Comparison of ENCODE assay signal across 8 mouse cellular contexts in the genomic region with DNA sequence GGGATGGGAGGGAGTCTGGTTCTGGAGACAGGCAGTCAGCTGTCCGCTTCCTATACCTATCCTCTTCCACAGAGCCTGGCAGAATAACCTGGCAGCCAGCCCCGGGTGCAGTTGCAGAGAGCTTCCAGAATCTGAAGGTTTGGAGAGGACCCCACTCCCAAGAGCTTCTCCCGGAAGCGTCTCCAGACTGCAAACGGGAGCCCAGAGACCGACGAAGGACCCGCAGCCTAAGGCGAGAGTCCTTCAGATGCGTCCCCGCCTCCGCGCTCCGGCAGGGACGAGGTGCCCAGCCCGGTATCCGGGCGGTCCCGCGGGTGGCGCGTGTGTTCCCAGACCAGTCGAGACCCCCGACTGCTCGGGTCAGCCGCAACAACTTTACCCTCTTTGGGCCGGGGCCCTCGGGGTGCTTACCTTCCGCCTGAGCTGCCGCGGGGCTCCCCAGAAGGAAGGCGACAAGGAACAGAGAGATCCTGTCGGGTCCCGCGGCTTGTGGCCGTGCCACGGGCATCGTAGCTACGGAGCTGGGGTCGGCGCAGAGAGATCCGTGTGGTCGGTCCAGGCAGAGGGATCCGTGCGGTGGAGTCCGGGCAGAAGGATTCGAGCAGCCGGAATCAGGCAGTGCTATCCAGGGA. TPM values are rescaled to one million over a fixed set of nuclear protein-coding genes. Genes with fewer than 3 reads are reported as not detected.
A peak's percentile ranks its signal among the peaks of the same experiment; 100 is the strongest.
DNase-seq lines count a peak whose midpoint lies in the region; ATAC-seq and TF ChIP-seq lines count a peak whose summit lies in the region.

No protein-coding gene starts in this region.

- no peaks in the 10 kb centered on the region for H3K36me3 ChIP-seq in kidney, embryonic 16.5 days (ENCODE audit: insufficient read depth, low read length)
- H3K36me3 ChIP-seq in heart, postnatal 0 days (replicated peaks; ENCODE audit: control insufficient read depth, insufficient read depth, low read length): no peaks in the 10 kb centered on the region
- H3K36me3 ChIP-seq in midbrain, embryonic 10.5 days: no peaks in the 10 kb centered on the region

- peak overlapping the region; percentile 40 for H3K4me3 ChIP-seq in kidney, embryonic 16.5 days (ENCODE audit: low read length)
- peak overlapping the region; percentile 36 for H3K4me3 ChIP-seq in heart, postnatal 0 days (ENCODE audit: low read depth, low read length)
- peak overlapping the region; percentile 65 for H3K4me3 ChIP-seq in midbrain, embryonic 10.5 days

- H3K4me1 ChIP-seq in kidney, embryonic 16.5 days (ENCODE audit: insufficient read depth, low read length): peaks cover 11% of the 10 kb centered on the region; the same call in 1 of the 2 replicates
- no peaks in the 10 kb centered on the region for H3K4me1 ChIP-seq in heart, postnatal 0 days (ENCODE audit: control insufficient read depth, insufficient read depth)
- H3K4me1 ChIP-seq in midbrain, embryonic 10.5 days: peaks cover 47% of the 10 kb centered on the region

- H3K4me2 ChIP-seq in kidney, embryonic 16.5 days (replicated peaks; ENCODE audit: low read depth, low read length): peak overlapping the region; percentile 50
- H3K4me2 ChIP-seq in heart, postnatal 0 days (ENCODE audit: low read depth, low read length): peak overlapping the region; percentile 36

- H3K9ac ChIP-seq in kidney, embryonic 16.5 days (replicated peaks; ENCODE audit: low read length): no peak overlapping the region
- H3K9ac ChIP-seq in heart, postnatal 0 days (replicated peaks; ENCODE audit: low read depth, low read length): no peak overlapping the region

- no peak for ATAC-seq in kidney, embryonic 16.5 days (ENCODE audit: low FRiP score, low TSS enrichment)
- no peak for ATAC-seq in heart, postnatal 0 days (ENCODE audit: insufficient read depth, low read depth)

- no peaks in the 10 kb centered on the region for H3K9me3 ChIP-seq in kidney, embryonic 16.5 days (ENCODE audit: low read length)
- H3K9me3 ChIP-seq in heart, postnatal 0 days (replicated peaks; ENCODE audit: control insufficient read depth, low read length): no peaks in the 10 kb centered on the region
- H3K9me3 ChIP-seq in midbrain, embryonic 10.5 days (replicated peaks): no peaks in the 10 kb centered on the region

- no peak overlapping the region for H3K27ac ChIP-seq in kidney, embryonic 16.5 days (ENCODE audit: low read length)
- H3K27ac ChIP-seq in heart, postnatal 0 days (ENCODE audit: low read depth): no peak overlapping the region
- H3K27ac ChIP-seq in midbrain, embryonic 10.5 days (replicated peaks): peak overlapping the region; percentile 71

- H3K27me3 ChIP-seq in kidney, embryonic 16.5 days (ENCODE audit: insufficient read depth, low read length): peaks cover 61% of the 10 kb centered on the region
- H3K27me3 ChIP-seq in heart, postnatal 0 days (ENCODE audit: control insufficient read depth, insufficient read depth, low read length): peaks cover 84% of the 10 kb centered on the region
- H3K27me3 ChIP-seq in midbrain, embryonic 10.5 days (ENCODE audit: low read depth, poor library complexity, severe bottlenecking): peaks cover 98% of the 10 kb centered on the region

- under 1% methylated on average over 48 of the region's 48 CpGs for WGBS in kidney, embryonic 16.5 days
- 1% methylated on average over 48 of the region's 48 CpGs for WGBS in heart, postnatal 0 days
- under 1% methylated on average over 48 of the region's 48 CpGs for WGBS in midbrain, embryonic 10.5 days

- DNase-seq in kidney, adult 8-10 months: no peak
- peak; percentile 82 for DNase-seq in cerebellum, adult 9-10 months
- DNase-seq in heart, postnatal 0 days (ENCODE audit: low spot score): no peak
- no peak for DNase-seq in midbrain, embryonic 10.5 days (ENCODE audit: low spot score)
- DNase-seq in ovary, postnatal 10 days (ENCODE audit: low spot score): no peak
- no peak for DNase-seq in urinary bladder, postnatal 14 days (ENCODE audit: low spot score)
- no peak for DNase-seq in ovary, adult 18-20 months (ENCODE audit: low spot score)

- no peak for TF ChIP-seq CTCF in heart, postnatal 0 days (IDR thresholded peaks at IDR 0.05; ENCODE audit: low read depth)

- TF ChIP-seq EP300 in heart, postnatal 0 days (IDR thresholded peaks at IDR 0.05; ENCODE audit: low read depth): no peak

RNA-seq across cellular contexts. Expression of a gene that starts 0.5 kb away (rescaled TPM):
- 0.76 and 0.89 TPM in 2 replicates for polyA plus RNA-seq in kidney, embryonic 16.5 days (2015; fragmentation: Nextera tagmentation; extraction: Ambion mirVana)
- total RNA-seq in heart, postnatal 0 days (2014; rRNA removed; ENCODE audit: low replicate concordance): 0.23 TPM in 1 of 2 replicates, not detected in the other
- 0.10 and 0.21 TPM in 2 replicates for polyA plus RNA-seq in heart, postnatal 0 days (2015; fragmentation: Nextera tagmentation; extraction: Ambion mirVana)
- polyA plus RNA-seq in midbrain, embryonic 10.5 days (2016; fragmentation: Nextera tagmentation; extraction: Ambion mirVana): 1.7 and 2.7 TPM in 2 replicates
